Mouse (Mus musculus): ENCODE results near the gene Hoxd11.

DNA sequence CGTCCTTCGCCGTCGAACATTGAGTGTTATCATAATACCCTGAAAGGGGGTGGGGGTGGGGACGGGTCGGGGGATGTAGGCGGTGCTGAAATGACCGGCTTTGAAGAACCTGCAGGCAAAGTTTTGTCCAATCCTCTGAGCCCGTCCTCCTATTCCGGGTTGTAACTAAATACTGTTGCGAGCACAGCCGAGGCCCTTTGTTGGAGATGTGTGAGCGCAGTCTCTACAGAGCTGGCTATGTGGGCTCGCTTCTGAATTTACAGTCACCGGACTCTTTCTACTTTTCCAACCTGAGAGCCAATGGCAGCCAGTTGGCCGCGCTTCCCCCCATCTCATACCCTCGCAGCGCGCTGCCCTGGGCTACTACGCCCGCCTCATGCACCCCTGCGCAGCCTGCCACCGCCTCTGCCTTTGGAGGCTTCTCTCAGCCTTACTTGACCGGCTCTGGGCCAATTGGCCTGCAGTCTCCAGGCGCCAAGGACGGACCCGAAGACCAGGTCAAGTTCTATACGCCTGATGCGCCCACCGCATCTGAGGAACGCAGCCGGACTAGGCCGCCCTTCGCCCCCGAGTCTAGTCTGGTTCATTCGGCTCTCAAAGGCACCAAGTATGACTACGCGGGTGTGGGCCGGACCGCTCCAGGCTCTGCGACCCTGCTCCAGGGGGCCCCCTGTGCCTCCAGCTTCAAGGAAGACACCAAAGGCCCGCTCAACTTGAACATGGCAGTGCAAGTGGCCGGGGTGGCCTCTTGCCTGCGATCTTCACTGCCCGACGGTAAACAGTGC is 4.3 kb upstream of the Hoxd11 start, which contains the start of gene Hoxd12:
- TF ChIP-seq TAL1 (IDR thresholded peaks at IDR 0.05; ENCODE audit: low read length) (no peak), GATA1 (IDR thresholded peaks at IDR 0.05; ENCODE audit: low read length) (no peak)
